Mouse (Mus musculus) brain, embryonic 14.5 days (tissue): ENCODE measurements at regions not wholly inside any gene's neighbourhood (a gene's known extent, or its start where the extent isn't known, plus 50 kb on each side); places are given as distances from the start of the nearest gene placed in this dataset.

Source experiments
- DNase-seq: peaks from one replicate; pipeline ENCODE4 v3.0.0-alpha.2; 2011; ENCODE audit warnings: low read depth
- CTCF ChIP-seq: fragments of 200-500 bp; IDR thresholded peaks from 2 replicates; pipeline ENCODE4 v1.5.1; 2012; ENCODE audit warnings: inconsistent platforms, mild to moderate bottlenecking, moderate library complexity, borderline replicate concordance; ENCODE audit not compliant: insufficient read depth, insufficient read length; ENCODE audit errors: extremely low read depth
- POLR2A ChIP-seq: fragments of 200-500 bp; IDR thresholded peaks from 2 replicates; pipeline ENCODE4 v1.6.1; 2012; ENCODE audit warnings: mild to moderate bottlenecking, inconsistent platforms, borderline replicate concordance; ENCODE audit not compliant: poor library complexity, insufficient read depth, insufficient read length, severe bottlenecking; ENCODE audit errors: extremely low read depth

DNA sequence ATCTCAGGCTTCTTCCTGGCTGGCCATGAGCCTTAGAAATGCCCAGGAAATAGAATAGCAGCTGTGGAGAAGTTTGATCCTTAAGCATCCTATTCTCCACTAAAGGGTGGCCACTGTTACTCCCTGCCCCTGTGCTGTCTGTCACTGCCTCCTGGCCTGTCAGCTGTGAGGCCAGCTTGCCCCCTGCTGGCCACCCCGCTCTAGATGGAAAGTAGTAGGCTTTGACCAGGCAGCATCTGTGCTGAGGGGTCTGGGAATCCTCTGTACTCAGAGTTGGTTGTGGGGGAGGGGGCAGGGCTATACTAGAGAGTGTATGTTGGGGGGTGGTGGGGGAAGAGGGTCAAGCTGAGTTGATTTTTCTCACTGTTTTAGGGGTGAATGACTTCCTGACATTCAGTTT lies 821.2 kb downstream of the Gm9195 start:
- TF ChIP-seq CTCF (peak; percentile 76), POLR2A (no peak)
- peak; percentile 71 for DNase-seq

DNA sequence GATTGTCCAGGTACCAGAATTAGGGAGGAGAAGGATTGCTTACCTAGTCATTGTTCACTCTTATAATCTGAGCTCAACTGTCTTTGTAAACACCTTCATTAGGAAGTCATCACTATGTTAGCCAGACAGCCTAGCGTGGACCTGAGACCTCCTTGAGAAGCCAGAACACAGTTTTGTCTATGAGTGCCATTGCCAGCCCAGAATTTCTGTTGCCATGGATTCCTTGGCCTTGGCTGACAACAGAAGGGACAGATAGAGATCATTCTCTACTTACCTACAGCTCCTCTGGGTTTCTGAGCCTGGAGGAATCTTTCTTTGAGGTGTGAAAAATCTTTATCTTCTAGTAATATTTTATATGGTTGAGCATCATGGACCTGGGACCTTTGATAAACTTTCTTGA lies 825.0 kb downstream of the Gm9195 start:
- TF ChIP-seq CTCF (no peak), POLR2A (no peak)

GRCm38 (mm10) chr14:71660166-71660565 lies 831.5 kb downstream of the Gm9195 start:
- TF ChIP-seq CTCF (no peak), POLR2A (no peak)
- no peak for DNase-seq

More for the DNA sequence above, 825.0 kb downstream of the Gm9195 start:
- DNase-seq: no peak

DNA sequence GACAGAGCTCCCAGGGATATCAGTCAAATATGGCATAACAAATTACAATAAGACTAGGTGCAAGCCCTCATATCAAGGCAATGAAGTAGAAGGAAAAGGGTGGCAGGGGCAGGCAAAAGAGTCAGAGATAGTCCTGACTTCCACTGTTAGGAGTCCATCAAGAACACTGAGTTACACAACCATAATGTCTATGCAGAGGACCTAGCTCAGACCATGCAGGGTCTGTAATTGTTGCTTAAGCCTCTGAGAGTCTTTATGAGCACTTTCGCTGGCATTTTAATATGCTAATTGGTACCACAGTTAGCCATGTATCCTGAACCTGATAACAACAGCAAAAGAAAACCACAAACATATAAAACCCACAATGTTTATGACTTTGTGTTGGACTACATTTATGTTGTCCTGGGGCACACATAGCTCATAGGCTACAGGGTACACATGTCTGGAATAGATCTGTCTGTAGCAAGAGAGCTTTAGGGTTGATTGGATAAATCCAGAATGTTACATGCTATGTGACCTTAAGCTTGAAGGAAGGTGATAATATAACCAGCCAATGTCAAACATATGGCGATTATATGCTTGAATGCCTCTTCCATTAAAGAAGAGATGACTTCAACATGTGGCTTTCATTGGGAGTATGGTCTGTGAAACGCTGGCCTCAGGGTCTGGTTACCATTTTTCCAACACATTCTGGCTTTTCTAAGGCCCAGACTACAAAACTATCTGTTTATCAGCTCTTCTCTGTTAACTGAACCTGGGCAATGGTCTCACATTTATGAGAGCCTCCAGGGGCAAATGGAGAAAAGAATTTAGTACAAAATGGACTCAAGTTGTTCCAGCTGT lies 836.6 kb downstream of the Gm9195 start:
- TF ChIP-seq CTCF (no peak), POLR2A (no peak)
- DNase-seq: peak; percentile 22

- no peak for DNase-seq
- TF ChIP-seq CTCF (no peak), POLR2A (no peak)
Measured at GRCm38 (mm10) chr14:71642536-71642935, 849.1 kb downstream of the Gm9195 start.

- DNase-seq: peak; percentile 17
- TF ChIP-seq POLR2A: no peak
- no peak for TF ChIP-seq CTCF
Measured at GRCm38 (mm10) chr14:71639083-71639482, 852.6 kb downstream of the Gm9195 start.

GRCm38 (mm10) chr14:71635091-71635490 lies 856.5 kb downstream of the Gm9195 start:
- no peak for DNase-seq
- TF ChIP-seq POLR2A (no peak), CTCF (no peak)

- peak; percentile 74 for DNase-seq
- no peak for TF ChIP-seq POLR2A
- no peak for TF ChIP-seq CTCF
Measured at GRCm38 (mm10) chr14:71609698-71610301, 881.8 kb downstream of the Gm9195 start.

DNA sequence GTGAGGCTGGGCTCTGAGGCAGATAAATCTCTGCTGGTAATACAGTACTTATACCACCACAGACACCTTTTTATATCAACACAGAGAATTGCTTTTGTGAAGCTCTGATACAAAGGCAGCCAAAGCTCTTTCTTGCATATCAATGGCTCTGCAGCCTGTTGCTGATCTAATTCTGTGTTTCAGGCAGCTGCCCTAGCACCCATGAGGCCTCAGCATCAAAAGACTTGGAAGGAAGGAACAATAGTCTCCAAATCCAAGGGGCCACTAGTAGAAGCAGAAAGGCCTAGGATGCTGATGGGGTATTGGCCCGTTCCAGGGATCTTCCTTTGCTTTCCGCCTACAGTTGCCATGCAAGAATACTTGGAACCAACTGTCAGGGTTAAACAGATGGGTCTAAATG lies 887.9 kb downstream of the Gm9195 start:
- peak; percentile 49 for DNase-seq
- TF ChIP-seq POLR2A (no peak), CTCF (no peak)

- TF ChIP-seq POLR2A: no peak
- no peak for DNase-seq
Measured at GRCm38 (mm10) chr14:71597859-71598258, 893.8 kb downstream of the Gm9195 start.

DNA sequence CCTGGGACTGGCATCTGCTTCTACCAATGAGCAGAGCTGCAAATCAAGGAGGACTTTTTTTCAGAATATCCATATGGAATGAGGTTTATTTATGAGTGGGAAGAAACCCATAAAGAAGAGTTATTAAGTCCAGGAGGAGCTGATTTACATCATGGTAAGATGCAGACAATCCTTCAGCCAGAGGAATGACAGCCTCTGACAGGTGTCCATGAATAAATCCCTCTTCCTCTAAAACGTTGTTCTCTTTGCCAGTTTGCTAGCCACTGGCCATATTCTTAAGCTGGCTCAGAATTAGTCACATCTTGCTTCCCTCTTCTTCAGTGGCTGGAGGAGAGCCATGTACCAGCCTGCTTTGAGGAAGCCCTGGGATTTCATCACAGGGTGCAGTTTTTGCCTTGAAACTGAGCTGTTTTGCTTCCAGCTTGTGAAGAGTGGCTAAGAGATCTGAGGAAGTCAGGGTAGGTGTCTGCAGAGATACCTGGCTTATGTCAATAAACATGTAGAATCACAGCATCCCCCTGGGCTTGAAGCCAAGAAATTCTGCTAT lies 902.9 kb downstream of the Gm9195 start:
- no peak for TF ChIP-seq POLR2A
- no peak for TF ChIP-seq CTCF
- no peak for DNase-seq
